Mouse (Mus musculus) Patski (cell line): ENCODE measurements around the gene Ces3b. TPM values are rescaled to one million over a fixed set of nuclear protein-coding genes. Genes with fewer than 3 reads are reported as not detected.
"Not testable (repeated sequence)": the region's sequence is repeated elsewhere in the genome, so short reads cannot be mapped to it uniquely, and the experiment has no call there.

Experiments used
- ATAC-seq: fragments of 100-300 bp; one replicate; pipeline ENCODE4 v1.8.0; 2021
- CTCF ChIA-PET: fragments of 350-600 bp; sonication (Branson Sonifier 250); formaldehyde crosslinking; loops from one replicate; lab custom pipeline; 2022; ENCODE audit warnings: inconsistent platforms; lab: Charles Lee
- POLR2A ChIA-PET: fragments of 350-600 bp; sonication (Branson Sonifier 250); formaldehyde crosslinking; loops from one replicate; lab custom pipeline; 2022; ENCODE audit warnings: antibody characterized with exemption, inconsistent platforms; lab: Charles Lee
- DNase-seq: peaks from one replicate; pipeline ENCODE4 v3.0.0-alpha.2; 2011; ENCODE audit warnings: low read depth, low spot score
- H3K27me3 ChIP-seq: fragments of 371-371 bp; one replicate; pipeline ENCODE4 v1.5.1; 2021
- CTCF ChIP-seq: fragments of 100-300 bp; IDR thresholded peaks from one replicate; pipeline ENCODE4 v1.5.1; 2021
- in situ Hi-C: fragments of 300-500 bp; cut with MboI; formaldehyde crosslinking; loops from 3 replicates; pipeline ENCODE4 v1.11.1; 2018; ENCODE audit warnings: low pct_unique_long_range_greater_than_20kb, mixed read lengths
- polyA plus RNA-seq: library from polyadenylated mRNA; unstranded; gene quantifications from one replicate; pipeline ENCODE4 v1.2.3, GENCODE M21; 2021

Ces3b gene
- polyA plus RNA-seq, 1 experiment from 2014 or later: not detected

- in situ Hi-C loops: no loop called here
- TF ChIP-seq CTCF: no peak
- H3K27me3 ChIP-seq: peaks cover 3% of the 10 kb centered on the region
- DNase-seq (no peak), ATAC-seq (no peak)
- ChIA-PET POLR2A (no interaction called here), CTCF (no interaction called here)
Measured at GRCm38 (mm10) chr8:105078591-105078990, 5.0 kb upstream of the Ces3b start.

- ChIA-PET POLR2A (no interaction called here), CTCF (no interaction called here)
- DNase-seq (no peak), ATAC-seq (no peak)
- peaks cover 3% of the 10 kb centered on the region for H3K27me3 ChIP-seq
- in situ Hi-C loops: loop anchor here (5.0 kb wide), 1 partner anchor 34 kb away; the partner anchor contains the start of gene Ces3a
- TF ChIP-seq CTCF: no peak
Measured at GRCm38 (mm10) chr8:105080814-105081336, 2.7 kb upstream of the Ces3b start.

- in situ Hi-C loops, CTCF ChIA-PET, POLR2A ChIA-PET, DNase-seq, ATAC-seq: not testable (repeated sequence)
- H3K27me3 ChIP-seq: peaks cover 16% of the 10 kb centered on the region
Measured at GRCm38 (mm10) chr8:105088166-105088565, 4.6 kb downstream of the Ces3b start.

- no peak for DNase-seq
- H3K27me3 ChIP-seq: peaks cover 16% of the 10 kb centered on the region
- CTCF ChIA-PET: no interaction called here
- ATAC-seq: no peak
- in situ Hi-C loops: no loop called here
- POLR2A ChIA-PET: no interaction called here
- TF ChIP-seq CTCF: no peak
Measured at GRCm38 (mm10) chr8:105088581-105088980, 5.0 kb downstream of the Ces3b start.

- peaks cover 19% of the 10 kb centered on the region for H3K27me3 ChIP-seq
- in situ Hi-C loops: no loop called here
- DNase-seq (no peak), ATAC-seq (no peak)
- ChIA-PET POLR2A (no interaction called here), CTCF (no interaction called here)
- no peak for TF ChIP-seq CTCF
Measured at GRCm38 (mm10) chr8:105093992-105094391, 10.4 kb downstream of the Ces3b start.

- POLR2A ChIA-PET, ATAC-seq, in situ Hi-C loops, DNase-seq, CTCF ChIA-PET, H3K27me3 ChIP-seq: not testable (repeated sequence)
Measured at GRCm38 (mm10) chr8:105102101-105102785, 18.7 kb downstream of the Ces3b start.

- CTCF ChIA-PET, in situ Hi-C loops, H3K27me3 ChIP-seq, ATAC-seq, POLR2A ChIA-PET, DNase-seq: not testable (repeated sequence)
Measured at GRCm38 (mm10) chr8:105103701-105104100, 20.1 kb downstream of the Ces3b start.

GRCm38 (mm10) chr8:105104220-105104619 is 20.7 kb downstream of the Ces3b start:
- POLR2A ChIA-PET: no interaction called here
- DNase-seq (no peak), ATAC-seq (no peak)
- in situ Hi-C loops: no loop called here
- TF ChIP-seq CTCF: no peak
- H3K27me3 ChIP-seq: no peaks in the 10 kb centered on the region
- CTCF ChIA-PET: no interaction called here

GRCm38 (mm10) chr8:105129864-105130263 is 46.3 kb downstream of the Ces3b start:
- no peak for TF ChIP-seq CTCF
- ChIA-PET CTCF (interaction anchor here (1.3 kb wide), 1 partner anchor 8 kb away, joined by 4 read pairs; no protein-coding TSS in a partner anchor), POLR2A (interaction anchor here (1.1 kb wide), 1 partner anchor 95 kb away, joined by 3 read pairs; the partner anchor contains the start of gene D230025D16Rik)
- H3K27me3 ChIP-seq: peaks cover 32% of the 10 kb centered on the region
- ATAC-seq (no peak), DNase-seq (no peak)
- in situ Hi-C loops: no loop called here

- POLR2A ChIA-PET: no interaction called here
- in situ Hi-C loops: no loop called here
- TF ChIP-seq CTCF: no peak
- ATAC-seq: no peak
- no peak for DNase-seq
- CTCF ChIA-PET: no interaction called here
- peaks cover 26% of the 10 kb centered on the region for H3K27me3 ChIP-seq
Measured at GRCm38 (mm10) chr8:105131509-105131908, 48.0 kb downstream of the Ces3b start, which contains the start of gene Ces4a. TSS of gene Ces4a (plus strand) at chr8:105131800.

- no peaks in the 10 kb centered on the region for H3K27me3 ChIP-seq
- peak; percentile 96 for TF ChIP-seq CTCF
- in situ Hi-C loops: loop anchor here (5.0 kb wide), 1 partner anchor 79 kb away; no protein-coding TSS in a partner anchor
- DNase-seq (no peak), ATAC-seq (peak; percentile 80)
- POLR2A ChIA-PET: no interaction called here
- CTCF ChIA-PET: interaction anchor here (0.6 to 5.0 kb wide), 10 partner anchors 9 to 117 kb away, joined by 3 to 33 read pairs (median 6); no protein-coding TSS in a partner anchor
Measured at GRCm38 (mm10) chr8:105138423-105138822, 54.9 kb downstream of the Ces3b start.
